Mouse (Mus musculus) kidney, adult 2 months (tissue): ENCODE results near the gene Npas3.

Experiments used
- CTCF ChIP-seq: fragments of 200-500 bp; conservative IDR thresholded peaks from 2 replicates; pipeline ENCODE4 v1.5.1; 2011; ENCODE audit warnings: low read depth, mild to moderate bottlenecking, control low read depth, low read length, moderate library complexity, mixed read lengths; ENCODE audit not compliant: insufficient read depth, insufficient read length
- POLR2A ChIP-seq: fragments of 200-500 bp; IDR thresholded peaks from one replicate; pipeline ENCODE4 v1.6.1; 2011; ENCODE audit warnings: low read depth, low read length, control low read depth

GRCm38 (mm10) chr12:53251701-53252181 lies 3.3 kb downstream of the Npas3 start:
- no peak for TF ChIP-seq CTCF
- TF ChIP-seq POLR2A: no peak
